Mouse (Mus musculus) embryonic facial prominence, embryonic 11.5 days (tissue): ENCODE results near the gene Rufy1. TPM values are rescaled to one million over a fixed set of nuclear protein-coding genes. Genes with fewer than 3 reads are reported as not detected.

ENCODE experiments used
- ATAC-seq: fragments of 200-750 bp; cut with Nextera tagmentation; replicated peaks from 2 replicates; pipeline ENCODE4 v1.8.0; 2017; ENCODE audit warnings: low read depth; ENCODE audit not compliant: insufficient number of reproducible peaks, low FRiP score, low TSS enrichment
- DNase-seq: peaks from one replicate; pipeline ENCODE4 v3.0.0-alpha.2; 2015; ENCODE audit warnings: low spot score
- H3K27ac ChIP-seq: fragments of 300-500 bp; sonication (generic); replicated peaks from 2 replicates; pipeline ENCODE4 v1.5.1; 2014; ENCODE audit warnings: mild to moderate bottlenecking, low read depth, low read length, control low read depth
- H3K27me3 ChIP-seq: fragments of 300-500 bp; sonication (generic); 2 replicates; pipeline ENCODE4 v1.6.1; 2014; ENCODE audit warnings: mild to moderate bottlenecking, low read length, moderate library complexity, mixed read lengths; ENCODE audit not compliant: control insufficient read depth, insufficient read depth
- H3K36me3 ChIP-seq: fragments of 300-500 bp; sonication (generic); replicated peaks from 2 replicates; pipeline ENCODE4 v1.6.1; 2014; ENCODE audit warnings: low read depth, mild to moderate bottlenecking, low read length, moderate library complexity, mixed read lengths; ENCODE audit not compliant: control insufficient read depth, insufficient read depth
- H3K4me1 ChIP-seq: fragments of 300-500 bp; sonication (generic); 2 replicates; pipeline ENCODE4 v1.6.1; 2014; ENCODE audit warnings: low read length, mixed read lengths; ENCODE audit not compliant: control insufficient read depth, insufficient read depth
- H3K4me2 ChIP-seq: fragments of 300-500 bp; sonication (generic); 2 replicates; pipeline ENCODE4 v1.6.1; 2014; ENCODE audit warnings: low read depth, mild to moderate bottlenecking, control low read depth, low read length, moderate library complexity
- H3K4me3 ChIP-seq: fragments of 300-500 bp; sonication (generic); 2 replicates; pipeline ENCODE4 v1.5.1; 2014; ENCODE audit warnings: low read depth, low read length, control low read depth
- H3K9ac ChIP-seq: fragments of 300-500 bp; sonication (generic); replicated peaks from 2 replicates; pipeline ENCODE4 v1.6.1; 2014; ENCODE audit warnings: mild to moderate bottlenecking, control low read depth, low read length
- H3K9me3 ChIP-seq: fragments of 300-500 bp; sonication (generic); replicated peaks from 2 replicates; pipeline ENCODE4 v1.6.1; 2016; ENCODE audit warnings: mild to moderate bottlenecking, low read length, inconsistent platforms, mixed read lengths; ENCODE audit not compliant: control insufficient read depth
- WGBS: fragments of 180-500 bp; shearing (Covaris S2); extraction: QIAGEN DNeasy Blood & Tissue Kit; methylation state at CpG from one replicate; pipeline ENCODE4 v1.1.7; 2014; 5-methylcytosine and 5-hydroxymethylcytosine counted together
- polyA plus RNA-seq: library from polyadenylated mRNA; unstranded; fragments of >200 nt; fragmentation: Nextera tagmentation; extraction: Ambion mirVana; gene quantifications from 2 replicates; pipeline ENCODE4 v1.2.1, GENCODE M21; 2014

Gene Rufy1
- polyA plus RNA-seq, 1 experiment from 2014 or later, result 24.4 TPM

- H3K27me3 ChIP-seq, result no peaks in the 10 kb centered on the region
- H3K9me3 ChIP-seq, result no peaks in the 10 kb centered on the region
- H3K4me2 ChIP-seq, result no peak overlapping the region
- ATAC-seq, result no peak
- DNase-seq, result no peak
- WGBS, result 91% methylated on average over 1 of the region's 1 CpGs
- no peak overlapping the region for H3K9ac ChIP-seq
- H3K4me3 ChIP-seq, result no peak overlapping the region
- no peaks in the 10 kb centered on the region for H3K36me3 ChIP-seq
- no peak overlapping the region for H3K27ac ChIP-seq
- no peaks in the 10 kb centered on the region; the same call in 1 of the 2 replicates for H3K4me1 ChIP-seq
Measured at GRCm38 (mm10) chr11:50373621-50374020, 57.3 kb downstream of the Rufy1 start.

- Histone ChIP-seq H3K36me3 (no peaks in the 10 kb centered on the region), H3K27ac (no peak overlapping the region), H3K9ac (no peak overlapping the region), H3K4me1 (no peaks in the 10 kb centered on the region; the same call in 1 of the 2 replicates), H3K27me3 (no peaks in the 10 kb centered on the region), H3K4me2 (no peak overlapping the region), H3K4me3 (no peak overlapping the region), H3K9me3 (no peaks in the 10 kb centered on the region)
- ATAC-seq (no peak), DNase-seq (no peak)
Measured at GRCm38 (mm10) chr11:50373086-50373485, 57.8 kb downstream of the Rufy1 start.

GRCm38 (mm10) chr11:50371911-50372310 is 59.0 kb downstream of the Rufy1 start:
- H3K27ac ChIP-seq, result no peak overlapping the region
- ATAC-seq, result no peak

GRCm38 (mm10) chr11:50371399-50371841 is 59.5 kb downstream of the Rufy1 start:
- Histone ChIP-seq H3K36me3 (no peaks in the 10 kb centered on the region), H3K4me2 (peak overlapping the region; percentile 29), H3K9me3 (no peaks in the 10 kb centered on the region), H3K4me1 (no peaks in the 10 kb centered on the region; the same call in 1 of the 2 replicates), H3K27ac (no peak overlapping the region), H3K9ac (peak overlapping the region; percentile 51), H3K4me3 (peak overlapping the region; percentile 25), H3K27me3 (no peaks in the 10 kb centered on the region)
- WGBS, result 2% methylated on average over 18 of the region's 18 CpGs
- DNase-seq (peak; percentile 80), ATAC-seq (peak; percentile 25; the same call in 1 of the 2 replicates)

More at GRCm38 (mm10) chr11:50371911-50372310, 59.0 kb downstream of the Rufy1 start:
- no peaks in the 10 kb centered on the region; the same call in 1 of the 2 replicates for H3K4me1 ChIP-seq
- no peak for DNase-seq
- H3K9me3 ChIP-seq, result no peaks in the 10 kb centered on the region
- no peaks in the 10 kb centered on the region for H3K27me3 ChIP-seq
- no peak overlapping the region for H3K4me3 ChIP-seq
- H3K4me2 ChIP-seq, result peak overlapping the region; percentile 29; the same call in 1 of the 2 replicates
- 93% methylated on average over 1 of the region's 1 CpGs for WGBS
- H3K36me3 ChIP-seq, result no peaks in the 10 kb centered on the region
- H3K9ac ChIP-seq, result peak overlapping the region; percentile 51; the same call in 1 of the 2 replicates

GRCm38 (mm10) chr11:50370969-50371368 is 60.0 kb downstream of the Rufy1 start:
- no peak overlapping the region for H3K4me3 ChIP-seq
- no peaks in the 10 kb centered on the region for H3K27me3 ChIP-seq
- H3K27ac ChIP-seq, result no peak overlapping the region
- no peaks in the 10 kb centered on the region for H3K36me3 ChIP-seq
- DNase-seq (peak; percentile 20), ATAC-seq (no peak)
- H3K9me3 ChIP-seq, result no peaks in the 10 kb centered on the region
- WGBS, result 55% methylated on average over 4 of the region's 4 CpGs
- peak overlapping the region; percentile 29; the same call in 1 of the 2 replicates for H3K4me2 ChIP-seq
- peak overlapping the region; percentile 51 for H3K9ac ChIP-seq
- H3K4me1 ChIP-seq, result no peaks in the 10 kb centered on the region

- DNase-seq, result no peak
Measured at GRCm38 (mm10) chr11:50369360-50369911, 61.5 kb downstream of the Rufy1 start.

GRCm38 (mm10) chr11:50367531-50367930 is 63.4 kb downstream of the Rufy1 start:
- Histone ChIP-seq H3K27ac (no peak overlapping the region), H3K9ac (no peak overlapping the region), H3K9me3 (no peaks in the 10 kb centered on the region), H3K4me2 (no peak overlapping the region), H3K4me3 (no peak overlapping the region), H3K27me3 (no peaks in the 10 kb centered on the region), H3K4me1 (no peaks in the 10 kb centered on the region), H3K36me3 (no peaks in the 10 kb centered on the region)
- 96% methylated on average over 9 of the region's 9 CpGs for WGBS
- ATAC-seq, result no peak
- DNase-seq, result no peak

More at GRCm38 (mm10) chr11:50369360-50369911, 61.5 kb downstream of the Rufy1 start:
- H3K27ac ChIP-seq, result no peak overlapping the region
- no peak overlapping the region for H3K4me3 ChIP-seq
- 83% methylated on average over 5 of the region's 5 CpGs for WGBS
- no peaks in the 10 kb centered on the region for H3K36me3 ChIP-seq
- H3K9ac ChIP-seq, result no peak overlapping the region
- H3K4me2 ChIP-seq, result no peak overlapping the region
- ATAC-seq, result no peak
- no peaks in the 10 kb centered on the region for H3K4me1 ChIP-seq
- no peaks in the 10 kb centered on the region for H3K27me3 ChIP-seq
- no peaks in the 10 kb centered on the region for H3K9me3 ChIP-seq

- H3K4me1 ChIP-seq, result no peaks in the 10 kb centered on the region
- no peak overlapping the region for H3K9ac ChIP-seq
- H3K9me3 ChIP-seq, result no peaks in the 10 kb centered on the region
- no peak for DNase-seq
- ATAC-seq, result no peak
- no peak overlapping the region for H3K27ac ChIP-seq
- H3K4me2 ChIP-seq, result no peak overlapping the region
- H3K36me3 ChIP-seq, result no peaks in the 10 kb centered on the region
- no peak overlapping the region for H3K4me3 ChIP-seq
- H3K27me3 ChIP-seq, result no peaks in the 10 kb centered on the region
Measured at GRCm38 (mm10) chr11:50365322-50365721, 65.6 kb downstream of the Rufy1 start.
